Mouse (Mus musculus) skeletal muscle tissue, adult 2 months (tissue): ENCODE measurements at regions not wholly inside any gene's neighbourhood (a gene's known extent, or its start where the extent isn't known, plus 50 kb on each side); places are given as distances from the start of the nearest gene placed in this dataset.
A peak's percentile ranks its signal among the peaks of the same experiment; 100 is the strongest.

Experiments used
- DNase-seq: peaks from one replicate; pipeline ENCODE4 v3.0.0-alpha.2; 2012; ENCODE audit warnings: low read depth, low spot score

- no peak for DNase-seq
Measured at GRCm38 (mm10) chr6:133904501-133904900, 50.9 kb upstream of the Kap start.

DNA sequence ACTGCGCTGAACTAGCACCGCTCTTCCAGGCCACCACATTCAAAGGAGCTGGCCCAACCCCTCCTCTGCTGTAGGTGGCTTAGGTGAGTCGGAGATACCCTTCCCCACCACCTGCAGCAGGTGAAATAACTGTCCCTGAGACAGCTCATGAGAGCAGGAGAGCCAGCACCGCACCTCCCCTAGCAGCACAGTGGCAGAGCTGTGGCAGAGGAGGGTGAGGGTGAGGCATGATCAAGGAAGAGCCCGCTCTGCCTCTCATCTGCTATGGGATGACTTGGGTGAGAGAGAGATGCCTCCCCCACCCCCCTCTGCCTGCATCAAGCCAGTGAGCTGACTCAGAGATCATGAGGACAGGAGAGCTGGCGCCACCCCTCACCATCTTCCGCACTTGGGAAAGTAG lies 81.1 kb upstream of the Kap start:
- no peak for DNase-seq

DNA sequence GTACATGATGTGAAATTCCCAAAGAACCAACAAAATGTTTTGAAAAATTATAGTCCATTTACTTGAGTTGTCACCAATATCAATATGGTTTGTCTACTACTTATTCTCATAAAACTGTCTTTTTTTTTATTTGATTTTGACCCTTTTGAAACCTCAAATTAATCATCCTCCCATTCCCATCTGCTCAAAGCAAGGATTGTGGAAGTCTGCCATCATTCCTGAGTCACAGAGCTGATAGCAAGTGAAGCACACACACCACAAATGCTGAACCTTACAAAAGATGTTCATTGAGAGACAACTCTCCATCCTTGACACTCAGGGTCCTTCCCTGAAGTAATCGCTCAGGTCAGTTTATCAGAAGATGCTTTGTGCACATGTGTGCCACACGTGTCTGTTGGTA lies 82.1 kb upstream of the Kap start:
- DNase-seq: no peak

- no peak for DNase-seq
Measured at GRCm38 (mm10) chr6:133959902-133960634, 75.4 kb upstream of the Etv6 start.

DNA sequence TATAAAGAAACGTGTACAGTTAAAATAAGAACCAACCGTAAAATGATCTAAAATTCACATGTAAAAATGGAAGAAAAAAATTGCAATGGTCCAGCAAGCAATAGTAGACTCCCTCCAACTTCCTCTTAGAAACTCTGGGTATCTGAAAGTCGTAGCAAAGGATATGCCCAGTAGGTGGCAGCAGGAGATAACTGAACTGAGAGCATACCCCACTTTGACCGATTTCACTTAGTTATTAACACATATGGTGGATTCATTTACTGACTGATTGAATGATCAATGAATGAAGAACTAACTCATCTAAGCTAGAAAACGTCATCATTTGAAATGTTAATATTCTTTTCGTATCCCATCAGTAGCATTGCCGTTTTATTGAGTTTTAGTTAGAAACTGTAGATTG lies 74.8 kb upstream of the Etv6 start:
- DNase-seq: peak; percentile 45

- no peak for DNase-seq
Measured at GRCm38 (mm10) chr6:133962641-133963040, 72.9 kb upstream of the Etv6 start.

GRCm38 (mm10) chr6:133963264-133963663 lies 72.2 kb upstream of the Etv6 start:
- DNase-seq: no peak

GRCm38 (mm10) chr6:133967286-133967685 lies 68.2 kb upstream of the Etv6 start:
- DNase-seq: no peak

GRCm38 (mm10) chr6:133972054-133972705 lies 63.3 kb upstream of the Etv6 start:
- no peak for DNase-seq

DNA sequence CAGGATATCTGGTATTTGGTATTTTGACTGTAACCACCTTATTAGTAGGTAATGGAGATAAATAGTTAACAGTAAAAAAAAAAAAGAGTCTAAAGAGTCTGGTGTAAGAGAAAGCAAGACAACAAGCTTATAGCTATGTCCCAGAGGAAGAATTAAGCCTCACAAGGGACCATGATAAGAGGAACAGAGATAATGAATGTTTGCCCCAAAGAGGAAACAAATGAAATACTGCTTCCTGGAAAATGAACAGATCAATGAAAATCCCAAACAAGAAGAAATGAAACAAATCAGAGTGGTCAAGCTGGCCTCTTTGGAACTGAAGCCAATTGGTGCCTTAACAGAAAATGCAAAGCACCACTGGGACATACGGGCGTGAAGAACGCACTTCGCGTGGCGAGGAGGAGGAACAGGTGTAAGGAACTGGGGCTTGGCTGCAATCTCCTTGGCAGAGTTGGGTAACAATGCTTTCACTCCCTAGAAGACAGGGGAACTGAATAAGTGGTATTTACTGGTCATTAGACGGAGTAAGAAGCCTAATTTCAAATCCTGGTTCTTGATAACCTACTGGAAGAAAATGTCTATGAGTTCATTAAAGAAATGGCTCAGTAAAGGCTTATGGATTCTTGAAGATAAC lies 62.2 kb upstream of the Etv6 start:
- no peak for DNase-seq

GRCm38 (mm10) chr6:133975951-133976350 lies 59.5 kb upstream of the Etv6 start:
- DNase-seq: no peak

GRCm38 (mm10) chr6:133976854-133977253 lies 58.6 kb upstream of the Etv6 start:
- DNase-seq: no peak

GRCm38 (mm10) chr6:133983804-133984514 lies 51.5 kb upstream of the Etv6 start:
- no peak for DNase-seq

DNA sequence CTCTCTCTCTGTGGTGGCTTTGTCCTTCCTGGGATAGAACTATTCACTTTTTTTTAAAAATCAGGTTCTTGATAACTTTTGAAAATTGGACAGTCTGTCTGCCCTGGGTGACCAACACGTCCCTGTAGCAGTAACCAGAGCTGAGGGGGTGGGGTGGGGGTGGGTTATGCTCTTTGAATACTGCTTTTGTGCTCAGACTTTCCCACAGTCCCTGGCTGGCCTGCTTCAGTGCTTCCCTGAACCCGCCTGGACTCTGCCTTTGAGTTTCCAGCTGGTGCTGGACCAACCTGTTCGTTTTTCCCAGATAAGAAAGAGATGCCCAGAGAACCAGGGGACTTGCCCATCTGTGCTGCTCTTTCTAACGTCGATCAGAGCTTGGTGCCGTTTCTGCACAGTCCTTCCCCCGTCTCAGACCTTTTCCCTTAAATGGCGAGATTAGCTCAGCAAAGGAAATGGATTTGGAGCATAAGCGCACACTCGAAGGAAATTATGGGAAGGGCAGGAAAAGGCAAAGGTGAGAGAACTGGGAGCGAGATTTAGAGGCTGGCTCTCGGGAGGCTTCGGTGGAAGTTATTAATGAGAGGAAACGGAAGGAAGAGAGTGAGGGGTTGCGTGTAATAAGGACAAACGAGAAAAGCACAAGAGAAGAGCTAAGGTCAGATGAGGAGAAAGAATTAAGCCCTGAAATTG lies 50.7 kb upstream of the Etv6 start:
- DNase-seq: no peak
